Mouse (Mus musculus): ENCODE results near the gene Bbx.

The Bbx gene

DNA sequence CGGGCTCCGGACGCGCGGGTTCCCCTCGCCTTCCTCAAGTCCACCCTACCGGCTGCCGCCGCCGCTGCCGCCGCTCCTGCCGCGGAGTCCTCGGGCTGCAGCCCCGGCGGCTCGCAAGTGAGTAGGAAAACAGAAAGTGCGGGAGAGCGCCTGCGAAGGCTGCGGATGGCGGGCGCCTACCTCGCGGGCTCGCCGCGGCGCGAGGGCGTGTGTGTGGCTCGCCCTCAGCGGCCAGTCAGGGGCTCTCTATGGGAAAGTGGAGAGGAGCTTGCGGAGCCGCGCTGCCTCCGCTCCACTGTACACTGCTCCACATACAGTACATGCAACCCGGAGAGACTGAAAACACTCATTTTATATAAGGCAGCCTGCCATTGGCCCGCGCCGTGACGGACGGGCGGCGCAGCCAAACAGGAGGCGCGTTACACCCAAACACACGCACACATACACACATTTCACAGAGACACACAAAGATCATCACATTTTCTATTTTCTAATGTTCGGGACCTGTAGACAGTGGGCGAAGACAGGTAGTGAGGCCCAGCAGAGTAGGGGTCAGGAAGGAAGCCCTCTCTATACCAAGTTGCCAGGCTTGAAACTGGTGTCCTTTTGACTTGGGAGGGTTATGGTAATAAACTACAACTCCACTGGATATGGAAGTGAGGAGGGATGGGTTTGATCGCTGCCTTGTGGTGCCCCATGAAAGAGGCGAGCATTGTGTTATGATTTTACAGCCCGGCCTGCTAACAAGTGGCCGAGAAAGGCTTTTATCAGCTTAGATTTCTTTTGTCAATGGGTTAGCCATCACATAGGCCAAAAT, at the start of gene Bbx:
Gene Bbx (minus strand): TSS at position 329 of the 817 bp plus-strand sequence.
- DNase-seq (ENCODE audit: low spot score), result peak; percentile 90

DNA sequence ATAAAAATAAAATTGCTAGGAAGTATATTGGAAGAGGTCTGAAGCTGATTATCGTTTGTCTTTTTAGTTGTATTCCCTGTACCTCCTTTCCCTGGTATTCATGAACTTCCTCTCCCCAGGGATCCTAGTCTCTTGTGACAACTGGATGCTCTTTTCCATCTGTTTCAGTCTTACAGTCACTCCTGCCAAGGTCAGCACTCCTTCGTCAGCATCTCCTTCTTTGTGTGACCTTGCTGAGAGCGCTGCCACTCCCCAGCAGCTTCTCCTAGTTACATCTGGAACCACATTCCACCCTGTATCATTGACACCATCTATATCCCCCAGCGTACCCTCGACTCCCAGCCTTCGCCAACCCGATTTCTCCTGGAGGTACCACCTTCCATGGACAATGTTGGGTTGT, 49.7 kb upstream of the Bbx start:
- DNase-seq (ENCODE audit: low spot score), result no peak

DNA sequence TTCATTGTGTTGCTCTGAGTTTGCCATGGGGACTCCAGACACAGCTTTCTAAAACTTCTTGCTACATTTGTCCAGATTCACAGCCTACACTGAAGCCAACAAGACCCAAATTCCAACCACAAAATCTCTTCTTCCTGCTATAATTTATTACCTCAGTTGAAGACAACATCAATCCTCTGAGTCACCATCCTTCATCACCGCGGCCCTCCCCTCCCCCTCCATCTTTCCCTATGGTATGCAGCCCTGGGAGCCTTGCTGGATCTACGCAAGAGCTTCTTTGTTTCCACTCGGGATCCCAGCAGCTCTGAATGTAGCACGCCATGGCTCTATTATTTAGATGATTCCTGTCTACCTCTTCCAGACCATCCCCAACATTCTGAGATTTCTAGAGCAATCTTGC, 49.2 kb upstream of the Bbx start:
- no peak for DNase-seq (ENCODE audit: low spot score)

DNA sequence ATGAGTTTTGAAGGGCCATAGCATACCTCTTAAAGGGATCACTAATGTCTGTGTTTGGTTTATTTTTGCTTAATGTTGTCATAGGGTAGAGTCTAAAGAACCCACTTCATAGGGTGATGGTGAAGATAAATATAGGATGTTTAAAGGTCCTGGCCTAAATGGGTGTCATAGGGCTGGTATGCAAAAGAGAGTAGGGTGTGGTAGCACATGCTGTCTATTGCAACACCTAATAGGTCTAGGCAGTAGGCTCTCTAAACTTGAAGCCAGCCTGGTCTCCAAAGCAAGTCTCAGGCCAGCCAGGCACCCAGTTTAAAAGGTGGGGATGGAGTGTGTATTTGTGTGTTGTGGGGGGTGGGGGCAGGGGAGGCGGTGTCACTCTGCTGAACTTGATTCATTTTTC, 46.5 kb upstream of the Bbx start:
- no peak for DNase-seq (ENCODE audit: low spot score)

DNA sequence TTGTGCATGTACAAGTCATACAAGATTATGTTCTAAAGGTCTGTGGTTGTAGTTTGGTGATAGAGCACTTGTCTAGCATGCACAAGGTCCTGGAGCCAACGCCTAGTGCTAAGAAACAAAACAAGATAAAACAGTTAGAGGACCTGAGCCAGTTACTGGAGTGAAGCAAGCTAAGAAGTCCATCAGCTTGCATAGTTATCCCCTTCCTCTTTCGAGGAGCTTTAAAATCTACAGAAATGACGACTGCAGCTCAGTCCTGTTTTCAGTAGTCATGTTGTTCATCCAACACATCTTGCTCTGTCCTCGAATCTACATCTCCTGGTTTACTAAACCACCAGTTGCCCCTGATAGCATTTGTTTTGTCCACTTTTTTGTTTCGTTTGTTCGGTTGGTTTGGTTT, 45.4 kb upstream of the Bbx start:
- DNase-seq (ENCODE audit: low spot score), result no peak

DNA sequence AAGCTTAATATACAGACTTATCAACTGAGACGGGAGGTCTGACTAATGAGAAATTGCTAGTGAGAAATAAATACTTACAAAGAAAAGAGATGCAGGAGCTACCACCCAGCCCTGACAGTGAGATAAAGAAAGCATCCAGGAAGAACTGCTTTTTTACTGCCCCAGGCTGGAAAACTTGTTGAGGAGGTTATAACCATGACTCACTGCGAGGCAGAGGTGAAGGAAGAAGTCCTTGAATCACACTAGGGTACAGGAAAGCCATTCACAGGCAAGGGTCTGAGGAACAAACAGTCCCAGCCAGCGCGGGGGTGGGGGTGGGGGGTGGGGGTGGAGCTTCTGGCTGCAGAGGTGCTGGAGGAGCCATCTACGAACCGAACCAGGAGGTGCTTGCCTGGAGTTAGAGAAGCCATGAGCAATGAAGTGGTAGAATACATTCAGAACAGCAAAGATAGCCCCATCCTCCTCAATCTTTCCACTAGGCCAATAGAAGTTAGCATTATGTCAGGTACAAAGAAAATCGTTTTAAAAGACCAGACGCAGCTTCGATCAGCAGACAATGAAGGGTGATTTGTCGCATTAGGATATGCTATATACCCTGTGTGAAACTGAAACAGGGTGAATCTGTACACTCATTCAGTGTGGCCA, 30.2 kb upstream of the Bbx start:
- DNase-seq (ENCODE audit: low spot score), result no peak

DNA sequence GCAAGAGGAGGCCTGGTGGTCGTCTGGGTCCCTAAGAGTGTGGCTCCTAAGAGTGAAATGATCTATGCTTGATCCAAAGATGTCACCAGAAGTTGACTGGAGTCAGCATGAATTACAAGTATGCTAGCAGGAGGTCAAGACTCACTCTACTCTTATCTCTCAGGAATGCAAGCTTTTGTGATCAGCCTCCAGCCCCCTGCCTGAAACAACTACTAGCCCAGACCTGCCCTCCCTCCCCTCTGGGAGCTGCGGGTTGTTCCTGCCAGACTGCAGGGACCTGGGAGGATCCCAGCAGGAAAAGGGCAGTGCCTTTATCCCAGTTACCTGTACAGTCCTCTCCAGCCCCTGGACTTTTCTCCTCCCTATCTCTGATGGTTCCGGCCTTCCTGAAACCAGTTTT, 27.0 kb upstream of the Bbx start:
- no peak for DNase-seq (ENCODE audit: low spot score)

DNA sequence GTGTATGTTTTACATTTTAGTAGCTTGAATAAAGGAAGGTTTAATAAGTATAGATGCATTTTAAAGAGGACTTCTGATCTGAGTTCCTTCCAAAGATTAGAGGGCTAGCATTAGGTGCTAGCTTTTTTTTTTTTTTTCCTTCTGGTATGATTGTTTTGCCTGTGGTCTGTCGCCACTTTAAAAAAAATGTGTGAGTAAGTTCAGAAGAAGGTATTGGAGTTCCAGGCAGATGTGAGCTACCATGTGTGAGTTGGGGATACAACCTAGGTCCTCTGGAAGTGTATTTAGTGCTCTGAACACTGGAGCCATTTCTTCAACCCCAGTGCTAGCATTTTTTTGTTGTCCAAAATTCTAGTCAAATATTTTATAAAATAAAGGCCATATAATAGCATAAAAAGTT, 23.9 kb upstream of the Bbx start:
- DNase-seq (ENCODE audit: low spot score), result no peak

DNA sequence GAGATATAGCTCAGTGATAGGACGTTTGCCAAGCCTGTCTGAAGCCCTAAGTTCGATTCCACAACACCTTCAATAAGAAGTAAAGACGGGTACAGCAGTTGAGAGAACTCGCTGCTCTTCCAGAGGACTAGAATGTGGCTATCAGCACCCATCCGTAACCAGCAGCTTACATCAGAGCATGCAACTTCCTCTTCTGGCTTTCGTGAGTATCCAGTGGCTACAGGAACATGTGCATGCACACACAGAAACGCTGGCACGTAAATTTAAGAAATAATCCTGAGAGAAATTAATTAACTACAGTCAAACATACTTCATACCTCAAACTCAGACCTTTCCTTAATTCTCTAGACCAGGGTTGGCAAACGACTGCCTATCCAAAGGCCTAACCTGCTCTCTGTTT, 16.9 kb upstream of the Bbx start:
- DNase-seq (ENCODE audit: low spot score), result no peak

DNA sequence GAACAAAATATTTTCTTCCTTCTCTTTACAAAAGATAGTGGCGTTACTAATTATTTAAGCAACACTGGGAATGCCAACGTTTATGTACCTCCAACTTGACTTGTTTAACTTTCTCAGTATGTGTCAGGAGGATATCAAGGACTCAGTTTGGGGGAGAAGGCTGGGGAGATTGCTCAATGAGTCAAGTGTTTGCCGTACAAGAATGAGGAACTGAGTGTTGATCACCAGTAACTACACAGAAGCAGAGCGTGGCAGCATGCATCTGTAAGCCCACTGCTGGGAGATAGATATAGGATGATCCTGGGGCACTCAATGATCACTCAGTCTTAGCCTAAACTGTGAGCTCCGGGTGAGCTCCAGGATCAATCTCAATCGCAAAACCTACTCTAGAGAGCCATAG, 12.8 kb upstream of the Bbx start:
- no peak for DNase-seq (ENCODE audit: low spot score)

DNA sequence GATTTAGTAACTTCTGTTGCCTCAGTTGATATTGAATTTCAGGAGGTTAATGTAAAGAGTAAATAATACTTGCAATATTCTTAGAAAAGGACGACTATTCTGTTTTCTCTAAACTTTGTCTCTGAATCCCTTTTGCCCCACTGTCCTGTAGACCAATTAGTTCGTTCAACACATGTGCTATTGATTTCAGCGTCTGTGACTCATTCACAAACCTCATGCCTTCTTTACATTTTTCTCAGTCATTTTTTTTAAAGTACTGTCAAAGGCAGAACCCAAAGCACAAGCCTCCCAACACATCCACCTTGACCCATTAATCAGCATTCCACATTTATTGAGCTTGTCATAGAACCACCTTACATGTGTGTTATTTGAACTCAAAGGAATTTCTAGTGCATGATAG, 6.6 kb upstream of the Bbx start:
- no peak for DNase-seq (ENCODE audit: low spot score)

DNA sequence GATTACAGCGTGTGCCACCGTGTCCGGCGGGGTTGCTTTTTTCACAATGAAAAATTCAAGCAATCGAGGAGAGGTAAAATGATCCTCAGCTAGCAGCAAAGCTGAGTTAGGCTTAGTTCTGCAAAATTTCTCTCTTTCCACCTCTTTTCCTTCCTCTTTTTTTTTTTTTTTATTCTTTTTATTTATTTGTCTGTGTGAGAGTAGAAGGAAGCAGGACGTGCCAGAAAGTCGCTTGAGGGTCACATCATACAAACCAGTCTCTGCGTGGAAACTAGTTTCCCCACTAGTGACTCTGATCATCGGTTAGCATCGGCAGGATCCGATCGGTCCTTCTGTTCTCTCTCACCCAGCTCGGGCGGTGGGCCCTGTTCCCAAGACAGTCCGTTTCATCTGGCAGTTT, 5.6 kb upstream of the Bbx start:
- DNase-seq (ENCODE audit: low spot score), result no peak

DNA sequence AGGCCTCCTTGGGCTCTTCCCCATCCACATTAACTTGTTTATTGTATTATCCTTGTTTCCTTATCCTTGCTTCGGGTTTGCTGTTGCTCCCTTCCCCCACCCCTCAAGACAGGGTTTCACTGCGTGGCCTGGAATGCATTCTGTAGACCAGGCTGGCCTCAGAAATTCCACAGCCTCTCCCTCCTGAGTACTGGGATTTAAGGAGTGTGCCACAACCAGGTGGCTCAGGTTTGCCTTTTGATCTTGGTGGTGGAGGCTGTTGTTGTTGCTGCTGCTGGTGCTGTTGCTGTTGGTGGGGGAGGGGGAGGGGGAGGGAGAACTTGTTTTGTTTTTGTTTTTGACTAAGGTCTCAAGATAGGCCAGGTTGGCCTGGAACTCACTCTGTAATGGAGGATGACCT, 5.1 kb upstream of the Bbx start:
- no peak for DNase-seq (ENCODE audit: low spot score)

DNA sequence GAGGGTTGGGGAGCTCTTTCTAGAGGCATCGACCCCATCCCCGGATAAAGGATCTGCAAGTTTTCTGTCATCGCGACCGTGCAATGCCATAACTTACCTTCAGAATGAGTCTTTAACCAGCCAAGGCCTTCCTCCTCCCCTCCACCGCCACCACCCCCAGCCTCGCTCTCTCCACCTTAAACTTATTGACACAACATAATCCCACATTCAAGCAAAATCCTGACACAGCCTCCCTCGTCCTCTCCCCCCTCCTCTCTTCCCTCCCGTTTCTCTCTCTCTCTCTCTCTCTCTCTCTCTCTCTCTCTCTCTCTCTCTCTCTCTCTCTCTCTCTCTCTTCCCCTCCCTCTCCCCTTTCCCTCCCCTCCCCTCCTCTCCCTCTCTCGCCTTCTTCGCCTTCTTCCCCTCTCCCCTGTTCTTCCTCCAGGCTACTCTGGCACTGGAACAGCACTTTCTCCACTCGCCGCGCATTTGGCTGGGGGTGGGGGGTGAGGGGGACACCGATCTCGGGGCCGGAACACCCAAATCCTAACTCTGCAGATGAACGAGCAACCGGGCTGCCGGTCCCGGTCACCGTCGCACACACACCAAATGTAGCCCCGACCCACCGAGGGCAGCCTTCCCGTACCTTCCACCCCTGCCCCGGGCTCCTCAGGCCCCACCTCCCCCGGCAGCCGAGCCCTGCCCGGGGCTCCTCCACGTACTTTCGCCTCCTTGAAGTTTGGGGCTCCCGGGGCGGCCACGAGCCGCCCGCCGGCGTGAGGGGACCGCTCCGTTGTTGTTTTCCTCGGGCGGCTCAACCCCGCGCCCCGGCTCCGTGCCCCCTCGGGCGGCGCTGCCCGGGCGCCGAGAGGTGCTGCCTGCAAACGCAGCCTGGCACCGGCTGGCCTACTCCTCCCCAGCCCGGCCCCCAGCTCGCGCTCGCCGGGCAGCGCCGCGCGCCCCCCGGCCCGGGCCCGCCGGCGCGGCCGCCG, 894 bp downstream of the Bbx start:
- DNase-seq (ENCODE audit: low spot score), result peak; percentile 32

DNA sequence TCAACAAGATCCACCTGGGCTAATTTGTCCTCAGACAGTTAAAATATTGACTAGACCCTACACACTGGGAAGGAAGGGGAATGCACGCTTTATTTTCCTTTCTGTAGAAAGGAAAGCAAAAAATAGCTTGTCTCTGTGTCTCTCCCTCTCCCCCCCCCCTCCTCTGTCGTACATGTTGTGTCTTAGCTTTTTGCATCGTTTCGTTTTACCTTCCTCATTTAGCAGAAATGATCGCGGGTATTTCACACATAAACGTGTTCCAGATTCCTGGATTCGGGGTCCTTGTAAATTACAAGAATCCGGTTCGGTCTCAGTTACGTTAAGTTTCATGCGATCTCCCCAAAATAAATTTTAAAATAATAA, 1.7 kb downstream of the Bbx start:
- no peak for DNase-seq (ENCODE audit: low spot score)

DNA sequence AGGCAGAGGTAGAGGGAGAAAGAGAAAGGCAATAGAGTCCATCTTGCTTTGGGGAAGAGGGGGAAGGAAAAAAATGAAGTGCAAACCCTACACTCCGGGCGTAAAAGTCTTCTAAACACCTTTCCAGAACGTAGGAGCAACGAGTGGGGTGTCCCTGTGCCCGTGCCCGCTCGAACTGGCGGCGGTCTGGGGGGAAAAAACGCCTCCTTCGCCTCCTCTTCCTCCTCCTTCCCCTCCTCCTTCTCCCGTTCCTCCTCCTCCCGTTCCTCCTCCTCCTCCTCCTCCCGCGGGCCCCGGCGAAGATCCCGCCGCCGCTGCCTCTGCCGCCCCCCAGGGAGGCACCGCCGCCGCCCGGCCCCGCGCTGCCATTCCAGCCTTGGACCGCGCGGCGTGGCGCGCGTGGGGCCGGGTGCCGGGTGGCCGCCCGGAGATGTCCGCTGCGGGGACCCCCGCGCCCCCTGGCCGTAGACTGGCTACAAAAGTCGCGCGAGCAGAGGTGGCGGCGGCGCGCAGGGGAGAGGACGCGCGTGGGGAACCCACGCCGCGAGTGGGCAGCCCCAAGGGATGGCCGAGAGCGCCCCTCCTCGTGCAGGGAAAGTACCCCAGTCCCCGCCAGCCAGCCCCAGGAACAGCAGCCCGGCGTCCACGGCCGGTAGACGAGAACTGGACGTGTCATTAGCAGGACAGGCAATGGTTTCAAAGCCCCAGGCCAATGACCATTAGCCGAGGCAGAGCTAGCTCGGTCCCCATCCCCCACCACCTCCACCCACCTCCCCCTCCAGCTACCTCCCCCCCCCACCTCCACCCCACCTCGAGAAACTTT, 2.3 kb downstream of the Bbx start:
- DNase-seq (ENCODE audit: low spot score), result no peak

DNA sequence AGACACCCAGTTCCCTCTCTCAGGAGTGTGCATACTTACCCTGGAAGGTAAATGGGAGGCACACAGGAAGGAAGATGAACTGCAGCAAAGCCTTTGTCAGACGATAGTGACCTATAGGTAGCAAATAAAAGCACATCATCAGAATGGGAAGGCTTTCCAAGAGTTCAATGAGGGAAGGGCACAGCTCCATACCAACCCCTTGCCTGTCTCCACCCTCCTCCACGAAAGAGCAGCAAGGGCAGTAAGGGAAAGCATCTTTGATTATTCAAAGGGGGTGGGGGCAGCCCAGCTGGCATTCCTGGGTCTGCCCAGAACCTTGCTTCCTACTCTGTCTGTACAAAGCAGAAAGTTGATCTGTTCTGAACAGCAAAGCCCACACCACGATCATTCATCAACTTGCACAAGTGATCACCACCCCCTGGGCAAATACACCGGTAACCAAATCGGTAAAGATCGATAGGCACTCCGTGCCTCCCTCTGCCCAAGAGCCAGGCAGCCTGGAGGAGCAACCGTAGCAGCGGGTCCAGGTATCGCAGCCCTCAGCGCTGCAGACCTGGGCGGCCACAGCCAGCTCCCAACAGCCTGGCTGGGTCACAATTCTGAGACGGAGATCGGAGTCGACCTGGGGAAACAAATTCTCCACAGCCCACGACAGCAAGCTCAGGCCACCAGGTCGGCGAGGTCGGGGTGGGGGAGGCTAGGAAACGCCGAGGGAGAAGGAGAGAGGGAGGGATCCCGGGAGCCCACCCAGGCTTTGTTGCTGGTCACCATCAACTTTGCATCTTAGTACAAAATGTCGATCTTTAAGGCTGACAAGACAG, 3.1 kb downstream of the Bbx start:
- DNase-seq (ENCODE audit: low spot score), result no peak

DNA sequence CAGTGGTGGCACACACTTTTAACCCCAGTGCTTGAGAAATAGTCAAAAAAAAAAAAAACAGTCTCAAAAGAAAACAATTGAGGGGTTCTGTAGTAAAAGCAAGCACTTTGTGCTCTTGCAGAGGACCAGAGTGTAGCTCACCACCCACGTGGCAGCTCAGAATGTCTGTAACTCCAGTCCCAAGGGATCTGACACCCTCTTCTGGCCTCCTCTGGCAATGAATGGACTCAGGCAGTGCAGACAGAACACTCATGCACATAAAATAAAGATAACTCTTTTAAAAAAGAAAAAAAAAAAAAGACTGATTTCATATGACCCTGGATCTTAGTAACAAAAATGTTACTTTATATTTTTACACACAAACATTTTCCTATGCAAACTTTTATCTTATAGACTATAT, 12.1 kb downstream of the Bbx start:
- no peak for DNase-seq (ENCODE audit: low spot score)

DNA sequence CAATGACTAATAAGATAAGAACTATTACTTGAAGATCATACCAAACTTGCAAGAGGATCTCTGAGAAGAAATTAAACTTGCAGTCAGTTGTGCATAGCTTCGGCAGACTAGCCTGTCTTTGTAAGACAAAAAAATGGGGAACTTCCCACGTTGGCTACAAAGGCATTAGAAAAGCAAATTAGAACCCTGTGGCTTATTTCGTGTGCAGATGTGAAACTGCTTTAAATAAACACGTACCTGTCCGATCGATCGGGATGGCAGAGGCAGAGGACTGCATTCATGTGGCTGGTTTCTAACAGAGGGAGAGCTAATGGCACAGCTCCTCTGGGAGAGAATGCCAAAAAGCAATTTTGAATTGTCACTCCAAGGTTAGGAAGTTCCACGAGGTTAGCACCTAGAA, 16.8 kb downstream of the Bbx start:
- no peak for DNase-seq (ENCODE audit: low spot score)

DNA sequence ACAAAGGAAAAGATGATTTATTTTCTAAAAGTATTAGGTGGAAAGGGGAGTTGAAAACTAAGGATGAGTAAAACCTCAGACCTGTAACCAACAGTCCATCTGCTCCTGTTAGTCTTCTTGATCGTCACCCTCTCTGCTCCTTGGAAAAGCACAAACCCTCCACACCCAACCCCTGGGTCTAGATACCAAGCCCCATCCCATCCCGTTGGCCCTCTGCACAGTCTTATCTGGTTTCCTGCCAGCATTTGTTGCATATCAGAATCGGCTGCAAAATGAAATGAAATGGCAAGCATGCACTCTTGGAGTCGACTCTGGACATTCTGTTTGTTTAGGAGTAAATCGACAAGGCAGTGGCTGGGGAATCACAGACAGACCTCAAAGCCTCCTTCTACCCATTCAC, 29.3 kb downstream of the Bbx start:
- no peak for DNase-seq (ENCODE audit: low spot score)

DNA sequence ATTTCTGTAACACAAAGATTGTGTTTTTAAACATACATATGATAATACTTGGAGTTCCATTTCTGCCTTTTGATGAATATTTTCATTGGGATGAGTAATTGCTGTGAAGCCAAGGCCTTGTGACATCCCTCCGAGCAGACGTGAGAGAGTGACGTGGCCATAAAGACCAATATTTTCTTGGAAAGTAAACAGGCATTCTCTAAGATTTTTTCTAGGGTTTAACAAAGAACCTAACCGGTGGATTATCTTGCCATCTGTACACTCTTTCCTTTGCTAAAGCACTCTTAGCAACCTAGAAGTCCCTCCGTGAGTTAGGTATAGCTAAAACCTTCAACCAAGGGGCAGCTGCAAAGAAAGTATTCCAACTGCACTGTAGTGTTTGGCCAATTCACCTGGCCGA, 32.4 kb downstream of the Bbx start:
- no peak for DNase-seq (ENCODE audit: low spot score)

Measured in spleen, adult 12 weeks (tissue).